Mouse (Mus musculus): ENCODE measurements around the gene Phlda3.

- no peak for TF ChIP-seq CTCF (IDR thresholded peaks at IDR 0.05; ENCODE audit: control insufficient read depth, insufficient read depth, insufficient replicate concordance, low read depth, low read length)
- no peak for TF ChIP-seq POLR2A (IDR thresholded peaks at IDR 0.05; ENCODE audit: control insufficient read depth, low read depth, low read length)
Measured at GRCm38 (mm10) chr1:135777046-135777445, 11.1 kb downstream of the Phlda3 start.
